Mouse (Mus musculus): Measurements from ENCODE around the gene Csnk2a1.

GRCm38 (mm10) chr2:152259739-152260138 is 33.1 kb downstream of the Csnk2a1 start:
- TF ChIP-seq CTCF (IDR thresholded peaks at IDR 0.05; ENCODE audit: extremely low read depth, insufficient read length, insufficient replicate concordance, low read depth, low read length) (no peak), POLR2A (IDR thresholded peaks at IDR 0.05; ENCODE audit: low read depth, low read length) (no peak)
